ENCODE assay signal across 8 mouse cellular contexts in the genomic region with DNA sequence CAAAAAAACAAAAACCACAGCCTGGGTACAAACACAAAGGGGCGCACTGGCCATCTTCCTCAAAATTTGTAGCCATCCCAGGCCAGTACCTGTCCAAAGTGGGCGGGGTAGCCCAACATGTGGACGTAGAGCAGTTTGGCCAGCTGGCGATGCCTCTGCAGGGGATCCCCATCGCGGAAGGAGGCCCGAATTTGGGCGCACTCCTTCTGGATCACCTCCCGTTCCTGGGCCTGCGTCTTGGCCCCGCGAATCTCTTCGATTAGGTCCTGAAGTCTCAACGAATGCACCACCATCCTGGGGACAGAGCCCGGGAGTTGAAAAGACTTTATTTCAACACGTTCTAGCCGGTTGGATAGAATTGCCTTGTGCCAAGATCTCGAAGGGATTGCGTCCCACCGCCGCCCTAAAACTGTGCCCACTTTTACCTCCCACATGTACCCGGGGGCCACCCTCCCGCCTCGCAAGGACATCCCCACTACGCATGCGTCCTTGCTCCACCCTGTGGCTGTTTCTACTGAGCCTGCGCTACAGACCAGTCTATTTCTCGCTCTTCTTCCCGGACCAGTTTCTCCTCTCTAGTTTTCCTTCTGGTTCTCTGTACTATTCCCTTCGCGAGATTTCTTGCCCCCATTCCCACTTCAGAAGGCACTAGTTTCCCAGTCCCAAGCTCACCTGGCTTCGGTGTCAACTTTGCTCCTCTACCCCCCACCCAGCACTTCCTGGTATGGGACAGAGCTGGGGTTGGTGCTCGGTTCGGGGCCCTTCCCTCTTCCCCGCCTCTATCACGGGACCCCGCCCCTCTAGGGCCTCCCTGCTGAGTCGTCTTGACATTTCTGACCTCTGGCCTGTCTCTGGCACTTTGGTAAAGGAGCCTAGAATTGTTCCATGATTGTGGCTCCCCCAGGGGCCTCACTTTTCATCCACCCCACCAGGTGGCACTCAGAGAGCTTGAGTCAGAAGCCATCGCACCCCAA. TPM values are rescaled to one million over a fixed set of nuclear protein-coding genes. Genes with fewer than 3 reads are reported as not detected.
DNase-seq lines count a peak whose midpoint lies in the region; ATAC-seq lines count a peak whose summit lies in the region.

A gene (minus strand): TSS at position 758 of the 974 bp plus-strand sequence.

- DNase-seq in MN1 (ENCODE audit: low spot score), result peak; percentile 81
- DNase-seq in cerebellum, adult 8-10 months, result peak; percentile 88
- peak; percentile 77 to 93 for DNase-seq in frontal cortex, adult 2 months (ENCODE audit: extremely low spot score in 1 of 2, low spot score in 1 of 2)
- peak; percentile 80 for DNase-seq in hindbrain, embryonic 11.5 days (ENCODE audit: low spot score)
- DNase-seq in layer of hippocampus, postnatal 25 days (ENCODE audit: extremely low spot score in 1 of 2, low spot score in 1 of 2), result peak; percentile 73 to 83
- DNase-seq in lung, postnatal 25 days (ENCODE audit: low spot score), result peak; percentile 88
- DNase-seq in retina, embryonic 14.5 days (ENCODE audit: low spot score), result peak; percentile 80
- DNase-seq in thymus, postnatal 4 days, result peak; percentile 87

- H3K4me3 ChIP-seq in hindbrain, embryonic 11.5 days (ENCODE audit: low read depth, low read length), result peak within 1 kb of the TSS; percentile 41

- peak; percentile 55 for ATAC-seq in hindbrain, embryonic 11.5 days (ENCODE audit: low FRiP score)

- WGBS in hindbrain, embryonic 11.5 days, result under 1% methylated on average over 39 of the region's 39 CpGs

- peak within 1 kb of the TSS; percentile 86 for H3K4me2 ChIP-seq in hindbrain, embryonic 11.5 days (replicated peaks; ENCODE audit: low read depth, low read length)

- no peaks in the 10 kb centered on the region for H3K36me3 ChIP-seq in hindbrain, embryonic 11.5 days (ENCODE audit: control insufficient read depth, insufficient read depth, low read length)

- H3K9ac ChIP-seq in hindbrain, embryonic 11.5 days (ENCODE audit: low read depth, low read length), result peak within 1 kb of the TSS; percentile 73

- no peaks in the 10 kb centered on the region for H3K9me3 ChIP-seq in hindbrain, embryonic 11.5 days (ENCODE audit: control insufficient read depth, low read length)

- H3K4me1 ChIP-seq in hindbrain, embryonic 11.5 days (replicated peaks; ENCODE audit: control insufficient read depth, insufficient read depth, low read length), result peaks cover 14% of the 10 kb centered on the region; the same call in 1 of the 2 replicates

- H3K27ac ChIP-seq in hindbrain, embryonic 11.5 days (ENCODE audit: low read depth, low read length), result no peak within 1 kb of the TSS

- peaks cover 7% of the 10 kb centered on the region; the same call in 1 of the 2 replicates for H3K27me3 ChIP-seq in hindbrain, embryonic 11.5 days (ENCODE audit: control insufficient read depth, insufficient read depth, low read length)

RNA-seq across cellular contexts. Expression of the gene that starts here (rescaled TPM):
- 15.5 and 18.3 TPM in 2 replicates for polyA plus RNA-seq in frontal cortex, adult 2 months (2012; rRNA removed)
- polyA plus RNA-seq in hindbrain, embryonic 11.5 days (2014; fragmentation: Nextera tagmentation; extraction: Ambion mirVana), result 9.0 and 9.4 TPM in 2 replicates
- 10 to 100 TPM; 15.7 to 19.4 TPM for total RNA-seq in layer of hippocampus, postnatal 25 days (2021)
